Mouse (Mus musculus) frontal cortex, postnatal 14 days (tissue): ENCODE data around the gene Leng1.

Experiments used
- DNase-seq, 2 experiments: peaks; one replicate each; pipeline ENCODE4 v3.0.0; 2022; ENCODE audit warnings: low spot score in 2 of 2

The Leng1 gene

GRCm38 (mm10) chr7:3629543-3630477 lies 35.8 kb downstream of the Leng1 start, which contains the start of the genes Tfpt and Prpf31:
Gene Tfpt (minus strand): TSS chr7:3629929.
Gene Prpf31 (plus strand): TSS chr7:3629985.
- peak; percentile 92 for DNase-seq

- DNase-seq, result no peak
Observed at GRCm38 (mm10) chr7:3629030-3629429, 36.6 kb downstream of the Leng1 start.

- DNase-seq, result peak; percentile 83 to 84
Observed at GRCm38 (mm10) chr7:3617242-3617995, 48.2 kb downstream of the Leng1 start, which contains the start of gene Ndufa3. Gene Ndufa3 (plus strand): TSS chr7:3617373.

GRCm38 (mm10) chr7:3616389-3617241 lies 49.0 kb downstream of the Leng1 start:
- no peak for DNase-seq

GRCm38 (mm10) chr7:3616057-3616388 lies 49.6 kb downstream of the Leng1 start, which contains the start of gene Oscar:
Gene Oscar (minus strand): TSS chr7:3616157.
- DNase-seq, result no peak

GRCm38 (mm10) chr7:3614021-3614420 lies 51.6 kb downstream of the Leng1 start:
- no peak for DNase-seq

GRCm38 (mm10) chr7:3611006-3611405 lies 54.6 kb downstream of the Leng1 start:
- no peak for DNase-seq

DNA sequence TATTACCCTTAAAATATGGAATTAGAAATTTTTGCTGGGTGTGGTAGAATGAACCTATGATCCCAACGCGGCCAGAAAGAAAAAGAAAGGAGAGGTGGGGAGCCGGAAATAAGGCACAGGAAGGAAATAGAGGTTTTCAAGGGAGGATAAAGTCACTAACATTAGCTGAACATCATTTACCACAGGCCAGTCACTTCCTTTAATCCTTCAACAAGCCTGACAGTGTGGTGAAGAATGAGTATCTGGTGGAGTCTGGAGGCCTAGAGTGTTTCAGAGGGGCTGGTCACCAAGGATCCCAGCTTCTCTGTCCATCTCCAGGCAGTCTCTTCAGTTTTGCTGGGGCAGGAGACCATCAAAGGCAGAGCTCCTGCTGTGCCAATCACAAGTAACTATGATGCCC lies 55.2 kb downstream of the Leng1 start:
- no peak for DNase-seq
